Mouse (Mus musculus) liver, embryonic 13.5 days (tissue): ENCODE data around the gene Ntmt1. TPM values are rescaled to one million over a fixed set of nuclear protein-coding genes. Genes with fewer than 3 reads are reported as not detected.

ENCODE experiments used
- ATAC-seq: fragments of 200-750 bp; cut with Nextera tagmentation; 2 replicates; pipeline ENCODE4 v1.8.0; 2017; ENCODE audit warnings: low read depth, mild to moderate bottlenecking, moderate number of reproducible peaks, moderate library complexity
- DNase-seq: peaks from one replicate; pipeline ENCODE4 v3.0.0; 2022
- H3K27ac ChIP-seq: fragments of 300-500 bp; sonication (generic); 2 replicates; pipeline ENCODE4 v1.5.1; 2015; ENCODE audit warnings: moderate library complexity, mild to moderate bottlenecking, inconsistent platforms
- H3K27me3 ChIP-seq: fragments of 300-500 bp; sonication (generic); 2 replicates; pipeline ENCODE4 v1.6.1; 2015; ENCODE audit warnings: mild to moderate bottlenecking, inconsistent platforms
- H3K36me3 ChIP-seq: fragments of 300-500 bp; sonication (generic); 2 replicates; pipeline ENCODE4 v1.6.1; 2015; ENCODE audit warnings: mild to moderate bottlenecking, inconsistent platforms
- H3K4me1 ChIP-seq: fragments of 300-500 bp; sonication (generic); replicated peaks from 2 replicates; pipeline ENCODE4 v1.6.1; 2015; ENCODE audit warnings: inconsistent platforms
- H3K4me2 ChIP-seq: fragments of 300-500 bp; sonication (generic); 2 replicates; pipeline ENCODE4 v1.6.1; 2015; ENCODE audit warnings: inconsistent platforms, mild to moderate bottlenecking, moderate library complexity
- H3K4me3 ChIP-seq: fragments of 300-500 bp; sonication (generic); replicated peaks from 2 replicates; pipeline ENCODE4 v1.5.1; 2015; ENCODE audit warnings: mild to moderate bottlenecking, inconsistent platforms
- H3K9ac ChIP-seq: fragments of 300-500 bp; sonication (generic); 2 replicates; pipeline ENCODE4 v1.6.1; 2015; ENCODE audit warnings: mild to moderate bottlenecking, inconsistent platforms
- H3K9me3 ChIP-seq: fragments of 300-500 bp; sonication (generic); replicated peaks from 2 replicates; pipeline ENCODE4 v1.6.1; 2016; ENCODE audit warnings: inconsistent platforms
- WGBS: fragments of 180-500 bp; shearing (Covaris S2); methylation state at CpG from one replicate; pipeline ENCODE4 v1.1.7; 2015; ENCODE audit not compliant: insufficient replicate concordance; 5-methylcytosine and 5-hydroxymethylcytosine counted together
- polyA plus RNA-seq: library from polyadenylated mRNA; unstranded; fragments of >200 nt; fragmentation: Nextera tagmentation; extraction: Ambion mirVana; gene quantifications from 2 replicates; pipeline ENCODE4 v1.2.1, GENCODE M21; 2015

Gene Ntmt1
- polyA plus RNA-seq, 1 experiment from 2014 or later = 36.3 TPM

GRCm38 (mm10) chr2:30846236-30846635 lies 38.6 kb downstream of the Ntmt1 start:
- ATAC-seq (no peak), DNase-seq (no peak)
- whole genome bisulfite sequencing = 70% methylated on average over 6 of the region's 8 CpGs
- Histone ChIP-seq H3K27me3 (peaks cover 90% of the 10 kb centered on the region), H3K9ac (no peak overlapping the region), H3K4me2 (no peak overlapping the region), H3K27ac (no peak overlapping the region), H3K9me3 (no peaks in the 10 kb centered on the region), H3K4me1 (peaks cover 9% of the 10 kb centered on the region; the same call in 1 of the 2 replicates), H3K36me3 (no peaks in the 10 kb centered on the region), H3K4me3 (no peak overlapping the region)

DNA sequence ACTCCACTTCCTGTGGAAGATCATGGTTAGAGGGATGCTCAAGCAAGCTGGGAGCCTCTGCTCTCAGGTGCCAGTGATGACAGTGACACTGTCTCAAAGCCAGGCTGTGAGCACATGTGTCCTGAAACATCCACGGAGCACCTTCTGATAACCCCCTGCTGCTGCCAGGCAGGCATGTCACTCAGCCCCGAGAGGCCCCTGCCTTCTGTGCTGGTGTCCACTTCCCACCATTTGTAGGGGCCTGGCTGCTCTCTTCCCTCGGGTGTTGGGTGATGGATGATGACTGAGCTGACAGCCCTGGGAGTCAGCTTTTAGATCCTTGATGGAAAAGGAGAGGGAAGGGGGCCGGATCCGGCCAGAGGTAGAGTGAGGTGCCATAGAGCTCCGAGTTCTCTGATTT lies 39.1 kb downstream of the Ntmt1 start:
- peaks cover 90% of the 10 kb centered on the region for H3K27me3 ChIP-seq
- no peak overlapping the region for H3K9ac ChIP-seq
- no peaks in the 10 kb centered on the region for H3K36me3 ChIP-seq
- no peak overlapping the region for H3K4me2 ChIP-seq
- no peak for ATAC-seq
- no peak for DNase-seq
- H3K4me3 ChIP-seq = no peak overlapping the region
- 32% methylated on average over 6 of the region's 6 CpGs for WGBS
- no peak overlapping the region for H3K27ac ChIP-seq
- peaks cover 9% of the 10 kb centered on the region; the same call in 1 of the 2 replicates for H3K4me1 ChIP-seq
- no peaks in the 10 kb centered on the region for H3K9me3 ChIP-seq

- no peak overlapping the region for H3K4me2 ChIP-seq
- no peaks in the 10 kb centered on the region for H3K36me3 ChIP-seq
- WGBS = 56% methylated on average over 8 of the region's 8 CpGs
- H3K4me3 ChIP-seq = no peak overlapping the region
- ATAC-seq = no peak
- H3K4me1 ChIP-seq = peaks cover 9% of the 10 kb centered on the region; the same call in 1 of the 2 replicates
- no peak overlapping the region for H3K9ac ChIP-seq
- H3K27ac ChIP-seq = no peak overlapping the region
- H3K27me3 ChIP-seq = peaks cover 90% of the 10 kb centered on the region
- no peak for DNase-seq
- H3K9me3 ChIP-seq = no peaks in the 10 kb centered on the region
These were observed 40.6 kb downstream of the Ntmt1 start for GRCm38 (mm10) chr2:30848184-30848583.

- DNase-seq (no peak), ATAC-seq (no peak)
- Histone ChIP-seq H3K27me3 (peaks cover 74% of the 10 kb centered on the region), H3K4me1 (0 out of 2 replicates have a peak, but pooled peaks cover 4% of the 10 kb centered on the region), H3K4me2 (no peak overlapping the region), H3K27ac (no peak overlapping the region), H3K4me3 (no peak overlapping the region), H3K36me3 (no peaks in the 10 kb centered on the region), H3K9me3 (no peaks in the 10 kb centered on the region), H3K9ac (no peak overlapping the region)
- WGBS = 32% methylated on average over 6 of the region's 6 CpGs
These were observed 43.0 kb downstream of the Ntmt1 start for GRCm38 (mm10) chr2:30850581-30850980.

GRCm38 (mm10) chr2:30852771-30853313 lies 45.2 kb downstream of the Ntmt1 start:
- no peak for ATAC-seq
- Histone ChIP-seq H3K36me3 (no peaks in the 10 kb centered on the region), H3K4me3 (no peak overlapping the region), H3K4me1 (no peaks in the 10 kb centered on the region), H3K9me3 (no peaks in the 10 kb centered on the region), H3K27ac (no peak overlapping the region), H3K27me3 (peaks cover 56% of the 10 kb centered on the region), H3K9ac (no peak overlapping the region), H3K4me2 (no peak overlapping the region)
- WGBS = 34% methylated on average over 20 of the region's 20 CpGs
- no peak for DNase-seq

DNA sequence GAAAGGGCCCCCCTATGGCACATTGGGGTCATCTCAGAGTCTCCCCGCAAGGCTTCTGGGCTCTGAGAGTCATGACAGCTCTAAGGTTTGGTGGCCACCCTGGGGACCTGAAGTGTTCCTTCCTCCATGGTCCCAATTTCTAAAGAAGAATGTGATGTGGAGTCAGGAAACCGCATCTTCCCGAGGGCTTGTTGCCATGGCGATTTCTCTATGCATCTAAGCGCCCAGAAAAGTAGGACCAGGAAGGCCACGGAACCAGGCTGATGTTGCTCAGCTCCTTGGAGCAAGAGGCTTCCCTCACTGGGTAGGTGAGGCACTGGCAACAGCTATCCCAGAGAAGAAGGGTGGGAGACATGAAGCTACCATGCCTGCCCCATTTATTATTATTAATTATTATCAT lies 49.5 kb downstream of the Ntmt1 start:
- peaks cover 23% of the 10 kb centered on the region for H3K27me3 ChIP-seq
- WGBS = 65% methylated on average over 6 of the region's 6 CpGs
- no peaks in the 10 kb centered on the region for H3K9me3 ChIP-seq
- no peaks in the 10 kb centered on the region for H3K36me3 ChIP-seq
- no peak overlapping the region for H3K4me3 ChIP-seq
- no peaks in the 10 kb centered on the region for H3K4me1 ChIP-seq
- ATAC-seq (no peak), DNase-seq (no peak)
- no peak overlapping the region for H3K4me2 ChIP-seq
- H3K27ac ChIP-seq = no peak overlapping the region
- H3K9ac ChIP-seq = no peak overlapping the region

- no peaks in the 10 kb centered on the region for H3K9me3 ChIP-seq
- DNase-seq (no peak), ATAC-seq (no peak)
- H3K27me3 ChIP-seq = peaks cover 30% of the 10 kb centered on the region
- 51% methylated on average over 5 of the region's 5 CpGs for WGBS
- H3K27ac ChIP-seq = no peak overlapping the region
- no peak overlapping the region for H3K9ac ChIP-seq
- no peak overlapping the region for H3K4me2 ChIP-seq
- peaks cover 5% of the 10 kb centered on the region for H3K4me1 ChIP-seq
- H3K36me3 ChIP-seq = no peaks in the 10 kb centered on the region
- H3K4me3 ChIP-seq = no peak overlapping the region
These were observed 52.2 kb downstream of the Ntmt1 start for GRCm38 (mm10) chr2:30859782-30860181.

DNA sequence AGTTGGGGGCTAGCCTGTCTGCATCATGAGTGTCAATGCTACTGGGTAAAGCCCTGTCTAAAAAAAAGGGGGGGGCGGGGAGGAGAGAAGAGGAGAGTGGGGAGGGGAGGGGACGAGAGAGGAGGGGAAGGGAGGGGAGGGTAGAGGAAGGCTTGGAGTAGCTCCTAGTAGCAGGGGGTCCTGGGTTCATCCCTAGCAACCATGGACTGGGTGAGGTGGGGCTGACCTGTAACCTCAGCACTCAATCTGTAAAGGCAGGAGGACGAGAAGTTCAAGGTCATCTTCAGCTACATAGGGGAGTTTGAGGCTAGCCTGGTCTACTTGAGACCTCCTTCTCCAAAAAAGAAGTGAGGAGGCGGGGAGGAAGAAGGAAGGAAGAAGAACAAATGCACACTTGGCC lies 54.5 kb downstream of the Ntmt1 start:
- Histone ChIP-seq H3K4me2 (no peak overlapping the region), H3K9me3 (no peaks in the 10 kb centered on the region), H3K4me3 (no peak overlapping the region), H3K36me3 (no peaks in the 10 kb centered on the region), H3K27me3 (peaks cover 53% of the 10 kb centered on the region), H3K27ac (no peak overlapping the region), H3K9ac (no peak overlapping the region), H3K4me1 (peaks cover 7% of the 10 kb centered on the region)
- DNase-seq (no peak), ATAC-seq (no peak)
- WGBS = 40% methylated on average over 4 of the region's 4 CpGs

DNA sequence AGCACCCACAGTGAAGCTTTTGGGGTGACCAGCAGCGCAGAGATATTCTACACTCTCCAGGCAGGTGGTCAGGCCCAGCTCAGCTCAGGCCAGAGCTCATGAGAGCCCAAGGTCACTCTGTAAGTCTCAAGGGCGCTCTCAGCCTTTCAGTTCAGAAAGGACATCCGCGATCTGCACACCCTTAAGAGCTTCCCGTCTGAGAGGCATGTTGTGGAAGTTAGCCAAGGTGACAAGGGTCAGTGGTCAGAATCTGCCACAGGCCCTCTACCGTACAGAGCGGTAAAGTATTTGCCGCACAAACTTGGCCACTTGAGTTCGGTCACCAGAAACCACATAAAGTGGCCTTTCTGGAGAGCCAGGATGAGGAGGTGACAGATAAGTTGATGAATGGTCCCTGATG lies 55.9 kb downstream of the Ntmt1 start:
- no peaks in the 10 kb centered on the region for H3K36me3 ChIP-seq
- no peaks in the 10 kb centered on the region for H3K9me3 ChIP-seq
- H3K4me1 ChIP-seq = peaks cover 7% of the 10 kb centered on the region
- no peak overlapping the region for H3K9ac ChIP-seq
- DNase-seq (no peak), ATAC-seq (no peak)
- H3K27ac ChIP-seq = no peak overlapping the region
- peaks cover 52% of the 10 kb centered on the region for H3K27me3 ChIP-seq
- no peak overlapping the region for H3K4me2 ChIP-seq
- H3K4me3 ChIP-seq = no peak overlapping the region
- 39% methylated on average over 9 of the region's 9 CpGs for WGBS

GRCm38 (mm10) chr2:30864968-30865381 lies 57.3 kb downstream of the Ntmt1 start:
- Histone ChIP-seq H3K27ac (no peak overlapping the region), H3K4me1 (peaks cover 7% of the 10 kb centered on the region), H3K9ac (no peak overlapping the region), H3K36me3 (no peaks in the 10 kb centered on the region), H3K4me3 (peak overlapping the region; percentile 18; the same call in 1 of the 2 replicates), H3K9me3 (no peaks in the 10 kb centered on the region), H3K4me2 (peak overlapping the region; percentile 44), H3K27me3 (peaks cover 52% of the 10 kb centered on the region)
- DNase-seq (no peak), ATAC-seq (no peak)
- 5% methylated on average over 35 of the region's 35 CpGs for WGBS

- no peak overlapping the region for H3K27ac ChIP-seq
- H3K9me3 ChIP-seq = no peaks in the 10 kb centered on the region
- H3K4me3 ChIP-seq = no peak overlapping the region
- DNase-seq (no peak), ATAC-seq (no peak)
- no peaks in the 10 kb centered on the region for H3K36me3 ChIP-seq
- WGBS = 42% methylated on average over 3 of the region's 3 CpGs
- H3K4me2 ChIP-seq = peak overlapping the region; percentile 44; the same call in 1 of the 2 replicates
- H3K27me3 ChIP-seq = peaks cover 52% of the 10 kb centered on the region
- peaks cover 7% of the 10 kb centered on the region for H3K4me1 ChIP-seq
- H3K9ac ChIP-seq = no peak overlapping the region
These were observed 57.8 kb downstream of the Ntmt1 start for GRCm38 (mm10) chr2:30865426-30865825.

DNA sequence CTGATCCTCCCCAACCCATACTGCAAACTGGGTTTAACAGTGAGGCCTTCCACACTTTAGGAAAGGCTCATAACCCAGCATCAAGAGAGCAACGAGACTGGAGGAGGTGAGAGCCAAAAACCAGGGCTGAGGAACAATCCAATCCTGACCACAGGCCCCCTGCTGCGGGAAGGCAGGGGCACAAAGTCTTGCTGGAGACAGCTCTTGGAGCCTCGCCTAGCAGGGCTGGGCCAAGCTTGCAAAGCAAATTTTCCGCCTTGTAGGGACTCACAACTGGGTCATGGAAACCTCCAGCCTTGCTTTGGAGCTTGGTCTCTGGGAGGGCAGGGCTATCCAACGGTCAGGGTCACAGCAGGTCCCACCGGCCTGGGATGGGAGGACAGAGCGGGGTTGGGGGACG lies 63.2 kb downstream of the Ntmt1 start:
- ATAC-seq (no peak), DNase-seq (no peak)
- Histone ChIP-seq H3K36me3 (no peaks in the 10 kb centered on the region), H3K4me2 (no peak overlapping the region), H3K27ac (no peak overlapping the region), H3K9me3 (no peaks in the 10 kb centered on the region), H3K27me3 (peaks cover 14% of the 10 kb centered on the region), H3K9ac (no peak overlapping the region), H3K4me3 (no peak overlapping the region), H3K4me1 (no peaks in the 10 kb centered on the region)
- 61% methylated on average over 8 of the region's 8 CpGs for WGBS
